Mouse (Mus musculus) yolk sac, embryonic 10.5 days (tissue): ENCODE measurements around the gene Sarm1.
A peak's percentile ranks its signal among the peaks of the same experiment; 100 is the strongest.
"Not testable (repeated sequence)": the region's sequence is repeated elsewhere in the genome, so short reads cannot be mapped to it uniquely, and the experiment has no call there.

Source experiments
- DNase-seq: peaks from one replicate; pipeline ENCODE4 v3.0.0-alpha.2; 2017; ENCODE audit warnings: low spot score

The Sarm1 gene

DNA sequence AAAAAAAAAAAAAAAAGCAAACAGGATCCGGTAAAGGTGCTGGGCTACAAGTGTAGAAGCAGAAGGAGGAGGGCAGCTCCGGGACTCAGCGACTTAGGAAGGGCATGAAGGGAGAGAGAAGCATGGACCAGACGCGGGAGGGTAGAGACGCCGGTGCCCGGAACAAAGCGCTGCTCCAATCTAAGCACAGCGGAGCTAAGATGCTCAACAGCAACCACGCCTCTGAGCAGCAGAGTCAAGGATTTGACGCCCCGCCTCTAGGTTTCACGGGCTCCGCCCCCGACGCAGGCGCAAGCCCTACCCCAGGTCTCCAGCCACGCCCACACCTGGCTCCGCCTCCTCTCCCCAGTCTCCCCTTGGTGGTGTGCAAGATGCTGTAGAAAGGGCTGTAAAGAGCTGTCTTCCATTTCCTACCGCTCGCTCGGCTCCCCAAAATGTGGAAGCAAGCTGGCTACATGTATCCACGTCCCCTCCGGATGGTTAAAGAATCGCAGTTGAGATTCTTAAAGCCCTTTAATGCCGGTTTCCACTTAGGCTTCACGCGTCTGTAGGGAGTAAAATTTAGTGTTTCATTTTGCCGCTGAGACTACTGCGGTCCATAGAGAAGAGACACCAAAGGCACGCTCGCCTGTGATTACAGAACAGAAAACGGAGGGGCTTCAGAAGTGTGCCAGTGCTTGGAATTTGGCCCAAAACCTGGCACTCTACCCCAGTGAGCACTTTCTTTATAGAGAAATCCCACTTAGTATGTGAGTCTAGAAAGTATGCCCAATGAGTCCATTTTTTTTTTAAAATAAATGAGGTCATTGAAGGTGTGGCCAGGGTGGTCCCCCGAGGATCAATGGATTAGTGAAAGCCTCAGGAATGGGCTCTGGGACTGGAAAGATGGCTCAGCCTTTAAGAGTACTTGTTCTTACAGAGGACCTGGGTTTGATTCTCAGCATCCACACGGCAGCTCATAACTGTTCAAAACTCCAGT lies at the start of gene Sarm1:
Sarm1 (minus strand) TSS at position 211 of the 979 bp plus-strand sequence.
- peak; percentile 91 for DNase-seq

- DNase-seq: no peak
These were observed 47.6 kb upstream of the Sarm1 start for GRCm38 (mm10) chr11:78545181-78545580.

DNA sequence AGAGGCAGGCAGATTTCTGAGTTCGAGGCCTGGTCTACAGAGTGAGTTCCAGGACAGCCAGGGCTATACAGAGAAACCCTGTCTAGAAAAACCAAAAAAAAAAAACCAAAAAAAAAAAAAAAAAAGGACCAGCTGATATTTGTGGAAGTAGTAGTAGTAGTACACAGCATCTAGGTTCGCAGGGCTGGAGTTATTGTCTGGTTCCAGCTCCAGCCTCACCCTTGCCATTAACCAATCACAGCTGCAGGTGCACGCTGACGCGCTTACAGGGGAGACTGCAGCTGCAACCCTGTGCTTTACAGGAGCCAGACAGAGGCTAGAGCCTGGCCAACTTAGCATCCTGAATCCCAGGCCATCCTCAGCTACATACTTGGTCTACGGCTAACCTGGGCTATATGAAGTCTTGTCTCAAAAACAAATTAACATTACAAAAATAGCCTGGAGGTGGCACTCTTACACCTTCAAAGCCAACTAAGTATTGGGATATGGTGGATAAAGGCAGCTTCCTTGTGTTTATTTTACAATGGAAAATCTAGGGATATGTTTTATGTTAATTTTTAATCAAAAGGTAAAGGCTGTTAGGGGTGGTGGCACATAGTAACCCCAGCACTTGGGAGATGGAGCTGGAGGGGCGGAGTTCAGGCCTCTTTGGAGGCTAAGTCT lies 47.0 kb upstream of the Sarm1 start:
- DNase-seq: no peak

- no peak for DNase-seq
These were observed 42.8 kb upstream of the Sarm1 start for GRCm38 (mm10) chr11:78540358-78540757.

- DNase-seq: no peak
These were observed 39.1 kb upstream of the Sarm1 start for GRCm38 (mm10) chr11:78536690-78537084.

DNA sequence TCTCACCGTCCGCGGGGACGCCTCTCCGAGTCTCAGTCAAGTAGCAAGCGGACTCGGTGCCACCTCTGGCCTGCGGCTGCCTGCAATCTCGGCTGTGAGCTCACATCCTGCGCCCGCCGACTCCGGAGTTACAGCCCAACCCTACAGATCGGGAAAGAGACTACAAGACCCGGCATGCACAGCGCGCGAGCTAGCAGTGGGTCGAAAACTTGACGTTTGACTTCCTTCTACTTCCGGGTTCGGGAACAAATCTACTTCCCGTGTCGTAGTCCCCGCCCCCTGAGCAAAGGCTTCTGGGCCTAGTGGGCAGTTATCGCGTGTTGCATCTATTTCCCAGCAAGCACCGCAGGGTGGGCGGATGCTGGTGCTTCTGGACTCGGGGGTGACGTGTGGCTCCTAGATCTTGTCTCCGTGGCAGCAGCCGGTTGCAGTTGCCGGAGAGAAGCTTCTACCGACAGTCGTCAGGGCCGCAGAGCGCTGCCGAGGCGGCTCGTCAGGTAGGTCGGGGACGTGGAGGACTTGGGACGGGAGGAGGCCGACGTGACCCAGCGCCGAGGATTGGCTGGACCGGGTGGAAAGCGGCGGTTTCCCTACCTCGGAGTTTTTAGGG lies 38.6 kb upstream of the Sarm1 start, which contains the start of the genes Tnfaip1 and Ift20:
Tnfaip1 (minus strand) TSS at position 253 of the 610 bp plus-strand sequence.
Ift20 (plus strand) TSS at position 282 of the 610 bp plus-strand sequence.
- peak; percentile 99 for DNase-seq

DNA sequence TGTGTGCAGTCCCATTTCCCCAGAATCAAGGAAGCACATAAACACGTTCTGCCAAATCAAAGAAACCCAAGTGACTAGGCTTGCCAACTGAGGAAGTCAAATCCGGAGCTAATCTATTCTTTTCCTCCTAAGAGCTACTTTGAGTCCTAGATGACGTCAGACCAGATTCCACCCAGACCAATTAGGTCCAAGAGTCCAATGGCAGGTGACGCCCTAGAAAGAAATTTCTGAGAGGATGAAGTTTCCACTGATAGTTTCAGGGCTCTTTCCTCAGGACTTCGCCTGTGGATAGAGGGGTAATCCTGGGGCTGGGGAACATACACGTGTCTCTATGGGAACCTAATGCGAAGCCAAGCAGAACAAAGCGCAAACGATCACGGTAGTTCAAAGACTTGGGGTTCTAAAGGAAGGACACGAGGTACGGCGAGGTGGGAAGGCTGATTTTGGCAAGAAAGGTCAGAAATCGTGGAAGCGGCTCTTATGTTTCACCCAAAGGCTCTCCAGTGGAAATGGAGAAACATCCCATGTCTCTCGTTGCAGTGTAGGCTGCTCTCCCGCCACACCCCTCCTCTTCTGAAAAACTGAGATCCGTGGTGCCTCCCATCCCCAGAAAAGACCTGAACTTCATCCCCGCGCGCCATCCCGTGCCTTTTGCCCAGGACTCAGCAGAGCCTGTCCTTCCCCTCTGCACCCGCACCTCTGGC lies 38.0 kb upstream of the Sarm1 start:
- DNase-seq: peak; percentile 76

GRCm38 (mm10) chr11:78534516-78534915 lies 37.0 kb upstream of the Sarm1 start:
- no peak for DNase-seq

GRCm38 (mm10) chr11:78531515-78531914 lies 34.0 kb upstream of the Sarm1 start:
- not testable (repeated sequence) for DNase-seq

DNA sequence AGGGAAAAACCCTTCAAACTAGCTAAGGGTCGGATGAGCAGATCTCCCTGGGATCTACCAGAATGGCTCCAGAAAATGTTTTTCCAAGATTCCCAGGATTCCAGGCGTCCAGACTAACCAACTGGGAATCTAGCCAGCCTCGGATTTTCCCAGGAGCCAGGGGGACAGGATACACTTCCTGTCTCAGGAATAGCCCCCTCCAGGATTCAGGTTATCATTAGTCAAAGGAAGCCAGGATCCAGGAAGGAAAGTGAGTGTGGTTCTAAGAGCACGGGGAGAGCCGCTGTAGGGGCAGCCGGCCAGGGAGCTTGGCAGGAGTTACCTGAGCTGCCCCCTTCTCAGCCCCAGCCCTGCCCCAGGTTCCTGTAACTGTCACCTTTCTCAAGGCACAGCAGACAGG lies 33.5 kb upstream of the Sarm1 start:
- DNase-seq: no peak

GRCm38 (mm10) chr11:78530001-78530400 lies 32.4 kb upstream of the Sarm1 start:
- no peak for DNase-seq

DNA sequence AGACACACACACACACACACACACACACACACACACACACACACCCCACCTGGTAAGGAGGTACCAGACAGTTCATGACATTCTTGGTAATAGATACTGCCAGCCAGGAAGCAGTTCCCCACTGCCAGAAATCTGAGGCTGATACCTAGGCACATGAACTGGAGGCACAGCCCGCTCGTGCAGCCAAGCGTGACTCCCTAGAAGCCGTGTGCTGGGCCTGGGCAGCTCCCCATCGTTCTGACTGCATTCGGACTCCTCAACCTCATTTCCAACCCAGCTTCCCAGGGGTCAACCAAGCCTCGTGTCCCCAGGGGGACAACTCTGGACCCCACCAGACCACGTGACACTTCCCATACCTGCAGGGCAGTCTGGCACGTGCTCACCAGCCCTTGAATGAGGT lies 31.2 kb upstream of the Sarm1 start:
- no peak for DNase-seq

DNA sequence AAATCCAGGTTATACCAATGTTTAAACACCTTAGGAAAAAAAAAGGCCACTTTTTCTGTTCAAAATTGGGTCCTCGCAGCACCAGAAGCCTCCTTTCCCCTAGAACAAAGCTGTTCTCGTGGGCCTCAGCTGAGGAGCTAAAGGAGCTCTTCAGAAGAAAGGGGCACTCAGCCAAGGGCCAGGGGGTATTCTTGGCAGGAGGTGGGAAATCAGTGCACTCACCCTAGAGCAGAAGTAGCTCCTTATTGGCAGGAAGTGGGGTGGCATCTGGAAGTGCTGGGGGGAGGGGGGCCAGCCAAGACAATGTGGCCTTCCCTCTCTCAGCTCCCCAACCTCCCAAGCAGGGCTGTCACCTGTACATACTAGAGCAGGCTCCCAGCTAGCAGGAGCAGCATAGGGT lies 27.3 kb upstream of the Sarm1 start:
- no peak for DNase-seq

- no peak for DNase-seq
These were observed 25.8 kb upstream of the Sarm1 start for GRCm38 (mm10) chr11:78523241-78523955.

GRCm38 (mm10) chr11:78522481-78522997 lies 25.0 kb upstream of the Sarm1 start:
- no peak for DNase-seq

GRCm38 (mm10) chr11:78521880-78522279 lies 24.3 kb upstream of the Sarm1 start:
- no peak for DNase-seq

DNA sequence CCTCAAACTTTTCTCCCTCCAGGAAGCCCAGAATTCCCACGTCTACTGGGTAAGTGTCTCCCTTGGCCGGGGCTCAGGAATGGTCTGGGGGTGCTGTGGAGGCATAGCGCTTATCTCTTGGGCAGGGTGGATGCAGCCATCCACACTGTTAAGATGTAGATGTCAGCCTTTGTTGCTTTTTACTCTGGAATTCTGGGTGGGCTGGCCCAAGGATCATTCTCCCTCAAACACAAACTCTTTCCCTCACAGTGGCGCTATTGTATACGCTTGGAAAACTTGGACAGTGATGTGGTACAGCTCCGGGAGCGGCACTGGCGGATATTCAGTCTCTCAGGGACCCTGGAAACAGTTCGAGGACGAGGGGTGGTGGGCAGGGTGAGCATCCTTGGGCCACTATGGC lies 21.4 kb upstream of the Sarm1 start:
- no peak for DNase-seq

DNA sequence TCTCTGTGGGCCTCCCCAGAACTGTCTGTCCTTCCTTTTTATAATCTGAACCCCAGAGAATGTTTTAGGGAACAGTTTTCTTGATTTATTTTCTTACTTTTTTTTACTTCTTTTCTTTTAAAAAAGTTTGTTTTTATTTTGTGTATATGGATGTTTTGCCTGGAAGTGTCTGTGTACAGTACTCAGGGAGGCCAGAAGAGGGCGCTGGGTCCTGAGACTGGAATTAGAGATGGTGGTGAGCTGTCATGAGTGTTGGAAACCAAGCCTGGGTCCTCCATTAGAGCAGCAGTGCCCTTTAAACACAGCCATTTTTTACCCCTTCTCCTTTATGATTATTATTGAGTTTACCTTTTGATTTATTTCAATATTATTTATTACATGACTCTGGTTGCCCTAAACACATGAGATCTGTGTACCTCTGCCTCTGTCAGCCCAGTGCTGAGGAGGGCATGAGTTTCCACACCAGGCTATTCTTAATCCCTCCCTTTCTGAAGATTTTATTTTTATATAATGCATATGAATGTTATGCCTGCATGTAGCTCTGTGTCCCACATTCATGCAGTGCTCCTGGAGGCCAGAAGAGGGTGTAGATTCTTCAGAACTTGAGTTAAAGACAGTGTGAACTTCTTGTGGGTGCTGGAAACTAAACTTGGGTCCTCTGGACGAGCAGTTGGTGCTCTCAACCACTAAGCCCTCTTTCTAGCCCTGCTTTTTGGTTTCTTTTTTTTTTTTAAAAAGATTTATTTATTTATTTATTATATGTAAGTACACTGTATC lies 18.2 kb upstream of the Sarm1 start:
- no peak for DNase-seq

DNA sequence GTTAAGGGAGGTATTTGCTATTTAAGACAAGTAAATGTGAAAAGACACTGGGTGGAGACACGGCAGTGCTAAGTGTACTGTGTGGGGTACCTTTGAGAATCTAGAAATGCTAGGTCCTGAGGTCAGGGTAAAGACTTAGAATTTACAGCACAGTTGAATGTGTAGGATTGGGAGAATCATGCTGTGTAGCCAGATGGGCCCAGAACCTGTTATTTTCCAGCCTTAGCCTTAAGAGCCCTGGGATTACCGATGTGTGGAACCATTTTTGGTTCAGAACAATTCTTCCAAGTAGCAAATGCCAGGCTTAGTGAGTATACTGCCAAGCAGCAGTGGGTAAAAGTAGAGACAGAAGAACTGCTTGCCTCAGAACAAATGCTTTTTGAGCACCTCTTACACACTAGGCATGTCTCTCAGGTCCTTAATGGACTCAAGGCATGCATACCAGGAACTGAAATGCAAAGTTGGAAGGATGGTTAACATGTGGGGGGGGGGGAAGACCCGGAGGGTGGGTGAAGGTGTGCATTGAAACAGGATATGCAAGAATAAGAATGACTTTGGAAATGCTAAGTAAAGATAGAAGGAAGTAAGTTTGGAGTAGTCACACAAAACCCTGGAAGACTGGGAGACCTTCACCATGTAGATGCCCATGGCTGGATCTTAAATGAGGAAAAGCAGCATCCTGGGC lies 15.7 kb upstream of the Sarm1 start:
- DNase-seq: no peak
